ENCODE assay signal across 16 mouse cellular contexts in the genomic region with DNA sequence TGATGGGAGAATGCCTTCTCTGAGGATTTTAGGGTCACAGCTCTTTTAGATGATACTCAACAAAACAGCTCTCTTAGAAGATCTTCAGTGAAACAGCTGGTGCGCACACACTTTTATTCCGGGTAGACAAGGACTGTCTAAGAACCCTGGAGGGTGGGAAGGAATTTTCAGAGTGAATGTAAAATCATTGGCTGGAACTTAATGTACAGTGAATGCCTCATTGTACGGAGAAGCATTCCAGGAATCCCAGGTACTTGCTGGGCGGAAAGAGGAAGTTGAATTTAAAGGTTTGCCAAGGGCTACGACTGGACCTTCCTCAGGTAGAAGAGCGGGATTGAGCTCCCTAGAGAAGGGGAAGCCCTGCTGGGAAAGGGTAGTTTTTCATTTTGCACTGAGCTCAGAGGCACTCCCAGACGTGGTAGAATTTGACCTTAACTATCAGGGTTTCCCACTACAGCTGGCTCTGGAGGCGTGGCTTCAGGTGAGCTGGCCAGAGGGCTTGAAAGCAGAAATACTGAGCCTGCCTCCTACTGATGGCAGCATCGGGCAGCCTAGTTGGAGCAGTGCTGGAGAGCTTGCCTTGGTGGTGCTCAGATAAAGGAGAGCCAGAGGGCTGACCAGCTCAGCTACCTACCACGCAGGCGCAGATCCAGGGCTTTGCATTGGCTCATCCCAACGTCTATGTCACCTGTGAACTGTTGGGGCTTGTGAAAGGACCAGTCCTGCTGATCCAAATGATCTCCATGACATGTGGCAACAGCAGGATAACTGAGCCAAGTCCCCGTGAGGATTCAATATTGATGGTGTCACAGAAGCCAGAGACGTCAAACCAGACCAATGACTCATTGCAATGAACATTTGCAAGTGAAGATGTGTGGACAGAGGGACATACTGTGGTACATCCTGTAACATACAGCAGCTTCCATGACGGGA. TPM values are rescaled to one million over a fixed set of nuclear protein-coding genes. Genes with fewer than 3 reads are reported as not detected.
DNase-seq lines count a peak whose midpoint lies in the region; ATAC-seq and TF ChIP-seq lines count a peak whose summit lies in the region.
"Had no signal": no experiment of that assay in that cellular context is flagged by ENCODE, and none has a peak within 500 bp of the region (broad histone marks: within the 10 kb centered on the region; RNA-seq: fewer than 3 reads in every experiment).

No protein-coding gene starts in this region.

- H3K9me3 ChIP-seq in kidney, embryonic 15.5 days (replicated peaks): no peaks in the 10 kb centered on the region
- no peaks in the 10 kb centered on the region for H3K9me3 ChIP-seq in MEL (replicated peaks; ENCODE audit: insufficient read depth, low read length)
- H3K9me3 ChIP-seq: embryonic facial prominence, embryonic 13.5 days; forebrain, embryonic 15.5 days; hindbrain, embryonic 13.5 days; neural tube, embryonic 13.5 days had no signal

- TF ChIP-seq POLR2A in MEL (IDR thresholded peaks at IDR 0.05; ENCODE audit: control insufficient read depth in 1 of 2, insufficient read depth in 1 of 2, low read depth in 1 of 2, low read length in 2 of 2, poor library complexity in 1 of 2): no peak

- H3K4me1 ChIP-seq in kidney, embryonic 15.5 days: no peaks in the 10 kb centered on the region
- peaks cover 0 to 17% of the 10 kb centered on the region in 2 experiments; a peak in 2 of 4 replicates for H3K4me1 ChIP-seq in MEL (ENCODE audit: control insufficient read depth in 1 of 2, insufficient read depth in 2 of 2, low read length in 2 of 2)
- H3K4me1 ChIP-seq: neural tube, embryonic 13.5 days had no signal

- TF ChIP-seq RAD21 in MEL (IDR thresholded peaks at IDR 0.05; ENCODE audit: low read depth, low read length): no peak

- peak overlapping the region; percentile 75 for H3K27ac ChIP-seq in kidney, embryonic 15.5 days
- no peak overlapping the region for H3K27ac ChIP-seq in MEL (ENCODE audit: control insufficient read depth, low read depth, low read length)
- H3K27ac ChIP-seq: embryonic facial prominence, embryonic 13.5 days; forebrain, embryonic 15.5 days; hindbrain, embryonic 13.5 days; neural tube, embryonic 13.5 days had no signal

- TF ChIP-seq EP300 in MEL (IDR thresholded peaks at IDR 0.05; ENCODE audit: low read depth in 1 of 2, low read length in 2 of 2): no peak; a peak in 1 of 4 replicates

- H3K79me2 ChIP-seq in MEL (ENCODE audit: control insufficient read depth, insufficient read depth, low read length, poor library complexity): no peaks in the 10 kb centered on the region

- ATAC-seq in kidney, embryonic 15.5 days (replicated peaks; ENCODE audit: low FRiP score): no peak
- ATAC-seq: forebrain, embryonic 15.5 days had no signal

- no peak for TF ChIP-seq CTCF in MEL (IDR thresholded peaks at IDR 0.05 in 2 of 3, conservative IDR thresholded peaks at IDR 0.05 in 1 of 3; ENCODE audit: control insufficient read depth in 1 of 3, insufficient read depth in 1 of 3, low read depth in 2 of 3, low read length in 3 of 3, poor library complexity in 1 of 3, severe bottlenecking in 1 of 3)

- no peak for DNase-seq in kidney, adult 9 months
- peak; percentile 58 for DNase-seq in MEL (ENCODE audit: low read depth, low spot score)
- DNase-seq in kidney, postnatal 4 days: peak; percentile 15 to 19
- peak; percentile 40 for DNase-seq in lung, postnatal 36 days
- DNase-seq in right cerebral cortex, postnatal 25 days: no peak
- DNase-seq in spleen, postnatal 4 days (ENCODE audit: low spot score in 2 of 2): no peak
- no peak for DNase-seq in adrenal gland, postnatal 4 days (ENCODE audit: low spot score in 2 of 2)
- DNase-seq: adrenal gland, adult 2 months; cerebellum, postnatal 14 days; gastrocnemius, postnatal 14 days; retina, postnatal 1 day had no signal

- H3K4me3 ChIP-seq in kidney, embryonic 15.5 days (replicated peaks): no peak overlapping the region
- H3K4me3 ChIP-seq in MEL (ENCODE audit: control insufficient read depth in 1 of 2, insufficient read depth in 1 of 2, low read depth in 2 of 2, low read length in 2 of 2): no peak overlapping the region
- H3K4me3 ChIP-seq: embryonic facial prominence, embryonic 13.5 days; forebrain, embryonic 15.5 days; hindbrain, embryonic 13.5 days; neural tube, embryonic 13.5 days had no signal

- H3K4me2 ChIP-seq in kidney, embryonic 15.5 days: peak overlapping the region; percentile 14; the same call in 1 of the 2 replicates
- H3K4me2 ChIP-seq: embryonic facial prominence, embryonic 13.5 days; forebrain, embryonic 15.5 days; hindbrain, embryonic 13.5 days; neural tube, embryonic 13.5 days had no signal

- H3K9ac ChIP-seq in kidney, embryonic 15.5 days: no peak overlapping the region
- H3K9ac ChIP-seq in MEL (ENCODE audit: control insufficient read depth, low read depth, low read length, poor library complexity, severe bottlenecking): no peak overlapping the region
- H3K9ac ChIP-seq: embryonic facial prominence, embryonic 13.5 days; forebrain, embryonic 15.5 days; hindbrain, embryonic 13.5 days; neural tube, embryonic 13.5 days had no signal

- H3K36me3 ChIP-seq in kidney, embryonic 15.5 days: no peaks in the 10 kb centered on the region
- H3K36me3 ChIP-seq in MEL (ENCODE audit: control insufficient read depth in 1 of 2, insufficient read depth in 2 of 2, low read length in 2 of 2): peaks cover 0 to 7% of the 10 kb centered on the region in 2 experiments; a peak in 2 of 4 replicates
- H3K36me3 ChIP-seq: embryonic facial prominence, embryonic 13.5 days; forebrain, embryonic 15.5 days; hindbrain, embryonic 13.5 days; neural tube, embryonic 13.5 days had no signal

- 61% methylated on average over 15 of the region's 15 CpGs for WGBS in kidney, embryonic 15.5 days

- H3K27me3 ChIP-seq in kidney, embryonic 15.5 days: no peaks in the 10 kb centered on the region
- peaks cover 0 to 1% of the 10 kb centered on the region in 2 experiments; a peak in 2 of 4 replicates for H3K27me3 ChIP-seq in MEL (ENCODE audit: control insufficient read depth in 1 of 2, insufficient read depth in 2 of 2, low read length in 2 of 2)
- H3K27me3 ChIP-seq: embryonic facial prominence, embryonic 13.5 days; forebrain, embryonic 15.5 days; hindbrain, embryonic 13.5 days; neural tube, embryonic 13.5 days had no signal

TF ChIP-seq in MEL, 35 proteins besides CTCF, POLR2A, EP300 and RAD21:
- TF ChIP-seq POLR2AphosphoS2 (IDR thresholded peaks at IDR 0.05; ENCODE audit: low read length): no peak
- no peak for TF ChIP-seq USF2 (IDR thresholded peaks at IDR 0.05; ENCODE audit: borderline replicate concordance in 1 of 2, insufficient read depth in 1 of 2, low read depth in 1 of 2, low read length in 2 of 2)
- TF ChIP-seq JUND (IDR thresholded peaks at IDR 0.05; ENCODE audit: low read depth, low read length): no peak
- TF ChIP-seq TCF12 (IDR thresholded peaks at IDR 0.05; ENCODE audit: low read depth, low read length): no peak; the same call in 1 of the 2 replicates
- TF ChIP-seq ETS1 (IDR thresholded peaks at IDR 0.05; ENCODE audit: low read depth, low read length): no peak
- TF ChIP-seq SIN3A (IDR thresholded peaks at IDR 0.05; ENCODE audit: low read length): no peak
- peak; percentile 63 for TF ChIP-seq TAL1 (IDR thresholded peaks at IDR 0.05; ENCODE audit: low read length)
- TF ChIP-seq ELF1 (IDR thresholded peaks at IDR 0.05; ENCODE audit: low read depth, low read length): no peak
- TF ChIP-seq BHLHE40 (IDR thresholded peaks at IDR 0.05; ENCODE audit: borderline replicate concordance, low read depth, low read length): no peak

RNA-seq across cellular contexts. Expression of a gene that starts 17.0 kb away (rescaled TPM):
- 3.5 and 4.4 TPM in 2 replicates for polyA plus RNA-seq in kidney, embryonic 15.5 days (2015; fragmentation: Nextera tagmentation; extraction: Ambion mirVana)
- total RNA-seq in MEL (2012; rRNA removed): 0.07 and 0.12 TPM in 2 replicates
- polyA plus RNA-seq in MEL (2012; ENCODE audit: insufficient read depth in 1 of 2, insufficient read length in 2 of 2, low read depth in 1 of 2, low replicate concordance in 2 of 2, missing spikeins in 1 of 2): under 1 TPM in 1 of 2 experiments, not detected in 1; 0.40 TPM
- total RNA-seq in adrenal gland, postnatal 4 days (2021): 10 to 100 TPM in 1 of 2 experiments, 1 to 10 TPM in 1; 8.7 to 10.1 TPM

RNA-seq across cellular contexts. Expression of a gene that starts 27.2 kb away (rescaled TPM):
- polyA plus RNA-seq in kidney, embryonic 15.5 days (2015; fragmentation: Nextera tagmentation; extraction: Ambion mirVana): 38.4 and 46.1 TPM in 2 replicates
- 3.1 and 3.2 TPM in 2 replicates for total RNA-seq in MEL (2012; rRNA removed)
- 10 to 100 TPM in 1 of 2 experiments, not detected in 1; 19.2 TPM for polyA plus RNA-seq in MEL (2012; ENCODE audit: insufficient read depth in 1 of 2, insufficient read length in 2 of 2, low read depth in 1 of 2, low replicate concordance in 2 of 2, missing spikeins in 1 of 2)
- 10 to 100 TPM; 72.3 to 87.5 TPM for total RNA-seq in adrenal gland, postnatal 4 days (2021)

Comparison
In these comparisons a context has a peak if more than half of its experiments do, and no peak if none do; other contexts are left out.
1. DNase-seq: peak in MEL (single experiment), kidney, postnatal 4 days (2 of 2) and lung, postnatal 36 days (single experiment); none in kidney, adult 9 months (single experiment), right cerebral cortex, postnatal 25 days (single experiment), spleen, postnatal 4 days (0 of 2) and adrenal gland, postnatal 4 days (0 of 2).
2. RNA of a gene that starts 27.2 kb away (total RNA-seq): 72.3 to 87.5 TPM in adrenal gland, postnatal 4 days; 3.1 to 3.2 TPM in MEL; every median in the first group is over 10 times any median in the second.